Mouse (Mus musculus) intestine, embryonic 16.5 days (tissue): ENCODE results near the gene Enox1. TPM values are rescaled to one million over a fixed set of nuclear protein-coding genes. Genes with fewer than 3 reads are reported as not detected.

Experiments used
- ATAC-seq: fragments of 200-750 bp; cut with Nextera tagmentation; 2 replicates; pipeline ENCODE4 v1.8.0; 2017; ENCODE audit warnings: moderate TSS enrichment, moderate library complexity
- H3K27ac ChIP-seq: fragments of 300-500 bp; sonication (generic); 2 replicates; pipeline ENCODE4 v1.5.1; 2014; ENCODE audit warnings: mild to moderate bottlenecking, low read length
- H3K27me3 ChIP-seq: fragments of 300-500 bp; sonication (generic); replicated peaks from 2 replicates; pipeline ENCODE4 v1.6.1; 2014; ENCODE audit warnings: low read length, control low read depth, mixed read lengths; ENCODE audit not compliant: control insufficient read depth, insufficient read depth
- H3K36me3 ChIP-seq: fragments of 300-500 bp; sonication (generic); 2 replicates; pipeline ENCODE4 v1.6.1; 2014; ENCODE audit warnings: low read length, control low read depth; ENCODE audit not compliant: control insufficient read depth, insufficient read depth
- H3K4me1 ChIP-seq: fragments of 300-500 bp; sonication (generic); 2 replicates; pipeline ENCODE4 v1.6.1; 2014; ENCODE audit warnings: low read length, control low read depth, mixed read lengths; ENCODE audit not compliant: control insufficient read depth, insufficient read depth
- H3K4me2 ChIP-seq: fragments of 300-500 bp; sonication (generic); 2 replicates; pipeline ENCODE4 v1.6.1; 2014; ENCODE audit warnings: low read depth, low read length, control low read depth
- H3K4me3 ChIP-seq: fragments of 300-500 bp; sonication (generic); 2 replicates; pipeline ENCODE4 v1.5.1; 2014; ENCODE audit warnings: mild to moderate bottlenecking, low read length
- H3K9ac ChIP-seq: fragments of 300-500 bp; sonication (generic); 2 replicates; pipeline ENCODE4 v1.6.1; 2014; ENCODE audit warnings: low read depth, low read length
- H3K9me3 ChIP-seq: fragments of 300-500 bp; sonication (generic); 2 replicates; pipeline ENCODE4 v1.6.1; 2016; ENCODE audit warnings: low read length, control low read depth; ENCODE audit not compliant: control insufficient read depth
- WGBS: fragments of 180-500 bp; shearing (Covaris S2); extraction: QIAGEN DNeasy Blood & Tissue Kit; methylation state at CpG from one replicate; pipeline ENCODE4 v1.1.7; 2014; 5-methylcytosine and 5-hydroxymethylcytosine counted together
- polyA plus RNA-seq: library from polyadenylated mRNA; unstranded; fragments of >200 nt; fragmentation: Nextera tagmentation; extraction: Ambion mirVana; gene quantifications from 2 replicates; pipeline ENCODE4 v1.2.1, GENCODE M21; 2015

The Enox1 gene
- polyA plus RNA-seq, 1 experiment from 2014 or later = 4.0 TPM

DNA sequence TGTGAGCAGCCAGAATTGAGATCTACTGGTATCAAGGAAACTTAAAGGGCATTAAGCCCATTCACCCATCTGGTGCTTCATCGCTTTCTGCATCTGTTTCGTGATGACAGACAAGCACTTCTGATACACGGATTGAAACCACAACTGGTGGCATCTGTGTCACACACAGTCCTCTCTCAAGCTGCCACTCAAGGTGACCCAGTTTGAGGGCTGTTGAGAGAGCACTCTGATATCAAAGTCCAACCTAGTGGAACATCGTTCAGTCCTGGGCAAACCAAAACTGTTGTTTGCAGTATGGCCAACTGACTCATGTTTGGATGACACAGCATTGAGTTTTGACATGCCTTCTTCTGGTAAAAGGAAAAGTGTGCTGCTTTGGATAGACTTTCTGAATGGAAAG, 308.2 kb downstream of the Enox1 start:
- no peak overlapping the region for H3K4me2 ChIP-seq
- no peaks in the 10 kb centered on the region for H3K36me3 ChIP-seq
- H3K4me3 ChIP-seq = no peak overlapping the region
- no peaks in the 10 kb centered on the region for H3K9me3 ChIP-seq
- H3K9ac ChIP-seq = no peak overlapping the region
- WGBS = 82% methylated on average over 4 of the region's 4 CpGs
- H3K4me1 ChIP-seq = no peaks in the 10 kb centered on the region
- no peak for ATAC-seq
- H3K27ac ChIP-seq = no peak overlapping the region
- H3K27me3 ChIP-seq = no peaks in the 10 kb centered on the region

DNA sequence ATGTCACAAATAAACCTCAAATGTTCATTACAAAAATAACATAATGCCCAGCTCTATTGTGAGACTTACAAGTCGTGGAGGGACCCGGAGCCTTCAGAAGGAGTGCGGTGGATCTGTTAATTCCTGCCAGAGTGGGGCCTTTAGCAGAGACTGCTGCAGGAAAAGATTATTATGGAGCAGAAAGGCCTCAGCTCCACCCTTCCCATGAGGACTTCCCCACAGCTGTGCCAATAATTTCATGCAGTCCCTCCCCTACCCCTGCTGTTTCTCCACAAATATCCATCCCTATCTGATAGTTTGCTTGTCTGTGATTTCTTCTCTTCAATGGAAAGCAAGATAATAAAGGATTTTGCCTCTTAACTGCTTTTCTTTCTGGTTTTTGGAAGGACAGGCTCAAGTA, 314.0 kb downstream of the Enox1 start:
- no peak for ATAC-seq
- Histone ChIP-seq H3K9ac (no peak overlapping the region), H3K4me1 (peaks cover 4% of the 10 kb centered on the region; the same call in 1 of the 2 replicates), H3K9me3 (no peaks in the 10 kb centered on the region), H3K36me3 (no peaks in the 10 kb centered on the region), H3K4me3 (no peak overlapping the region), H3K27me3 (no peaks in the 10 kb centered on the region), H3K27ac (no peak overlapping the region), H3K4me2 (no peak overlapping the region)
- 84% methylated on average over 3 of the region's 3 CpGs for WGBS

DNA sequence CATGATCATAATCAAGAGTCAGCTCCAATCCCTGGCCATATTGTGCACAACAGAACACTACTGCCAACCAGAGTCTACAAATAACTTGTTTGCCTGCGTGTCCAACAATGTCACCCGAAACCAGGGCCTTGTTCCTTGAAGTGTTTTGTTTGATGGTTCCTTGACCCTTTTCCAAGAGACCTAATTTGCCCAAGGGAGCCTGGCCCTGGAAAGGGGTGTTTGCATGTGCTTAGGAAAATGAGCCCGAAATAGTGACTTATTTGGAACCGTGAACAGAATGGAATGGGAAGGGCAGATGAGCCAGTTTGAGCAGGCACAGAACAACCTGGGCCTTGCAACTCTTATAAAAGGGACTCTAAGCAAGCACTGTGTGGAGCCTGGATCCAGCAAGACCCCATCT, 316.9 kb downstream of the Enox1 start:
- peaks cover 4% of the 10 kb centered on the region; the same call in 1 of the 2 replicates for H3K4me1 ChIP-seq
- no peaks in the 10 kb centered on the region for H3K27me3 ChIP-seq
- no peak overlapping the region for H3K4me2 ChIP-seq
- no peak for ATAC-seq
- H3K36me3 ChIP-seq = no peaks in the 10 kb centered on the region
- H3K4me3 ChIP-seq = no peak overlapping the region
- no peak overlapping the region for H3K27ac ChIP-seq
- H3K9ac ChIP-seq = no peak overlapping the region
- 89% methylated on average over 4 of the region's 4 CpGs for WGBS
- H3K9me3 ChIP-seq = no peaks in the 10 kb centered on the region

DNA sequence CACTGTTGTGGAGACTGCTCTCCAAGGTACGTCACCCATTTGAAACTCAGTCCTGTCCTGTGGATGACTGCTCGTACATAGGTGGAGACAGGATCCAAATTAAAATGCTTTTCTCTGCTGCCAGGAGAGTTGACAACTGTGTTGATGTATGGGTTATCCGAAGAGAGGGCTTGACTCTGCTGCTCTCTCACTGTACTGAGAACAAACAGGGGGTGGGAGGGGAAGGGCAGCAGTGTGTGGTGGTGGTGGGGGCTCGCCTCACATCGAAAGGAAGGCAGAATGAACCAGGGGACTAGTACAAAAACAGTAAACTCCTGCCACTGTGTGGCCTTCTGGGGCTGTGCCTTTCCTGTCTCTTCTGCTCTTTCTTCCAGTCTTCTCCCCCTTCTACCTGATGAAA, 317.5 kb downstream of the Enox1 start:
- ATAC-seq = no peak
- no peaks in the 10 kb centered on the region for H3K9me3 ChIP-seq
- H3K9ac ChIP-seq = no peak overlapping the region
- H3K27me3 ChIP-seq = no peaks in the 10 kb centered on the region
- no peak overlapping the region for H3K4me2 ChIP-seq
- no peak overlapping the region for H3K27ac ChIP-seq
- no peak overlapping the region for H3K4me3 ChIP-seq
- 56% methylated on average over 5 of the region's 5 CpGs for WGBS
- H3K36me3 ChIP-seq = no peaks in the 10 kb centered on the region
- H3K4me1 ChIP-seq = peaks cover 4% of the 10 kb centered on the region; the same call in 1 of the 2 replicates

DNA sequence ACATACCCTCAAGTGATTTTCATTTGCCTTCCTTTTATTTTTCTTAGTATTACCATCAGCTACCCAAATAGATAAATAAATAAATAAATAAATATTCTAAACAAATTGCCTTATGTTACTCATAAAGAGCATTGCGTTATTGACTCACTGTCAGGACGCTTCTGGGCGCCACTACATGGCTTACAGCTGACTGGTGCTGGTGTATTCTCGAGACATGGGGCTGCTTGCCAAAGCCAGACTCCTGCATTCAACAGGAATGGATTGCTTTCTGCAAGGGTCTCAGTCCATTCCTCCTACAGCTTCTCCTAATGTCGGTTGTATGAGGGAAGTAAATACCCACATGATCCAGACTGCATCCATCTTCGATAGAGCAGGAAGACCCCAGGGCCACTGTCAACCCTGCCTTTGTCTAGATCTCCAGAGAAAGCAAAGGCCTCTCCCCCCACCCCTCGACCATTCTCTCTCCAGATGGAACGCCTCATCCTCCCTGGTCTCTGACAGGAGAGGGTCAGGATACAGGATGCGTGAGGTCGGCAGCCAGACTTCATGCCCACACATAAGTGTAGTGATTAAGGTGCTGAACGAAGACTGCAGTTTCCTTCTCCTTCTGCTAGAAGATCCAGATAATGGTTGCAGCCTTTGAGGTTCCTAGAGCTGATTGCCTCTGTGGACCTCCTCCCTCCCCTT, 318.7 kb downstream of the Enox1 start:
- Histone ChIP-seq H3K36me3 (no peaks in the 10 kb centered on the region), H3K27ac (no peak overlapping the region), H3K4me1 (peaks cover 4% of the 10 kb centered on the region; the same call in 1 of the 2 replicates), H3K9ac (no peak overlapping the region), H3K27me3 (no peaks in the 10 kb centered on the region), H3K4me2 (no peak overlapping the region), H3K9me3 (no peaks in the 10 kb centered on the region), H3K4me3 (no peak overlapping the region)
- whole genome bisulfite sequencing = 51% methylated on average over 11 of the region's 11 CpGs
- no peak for ATAC-seq

DNA sequence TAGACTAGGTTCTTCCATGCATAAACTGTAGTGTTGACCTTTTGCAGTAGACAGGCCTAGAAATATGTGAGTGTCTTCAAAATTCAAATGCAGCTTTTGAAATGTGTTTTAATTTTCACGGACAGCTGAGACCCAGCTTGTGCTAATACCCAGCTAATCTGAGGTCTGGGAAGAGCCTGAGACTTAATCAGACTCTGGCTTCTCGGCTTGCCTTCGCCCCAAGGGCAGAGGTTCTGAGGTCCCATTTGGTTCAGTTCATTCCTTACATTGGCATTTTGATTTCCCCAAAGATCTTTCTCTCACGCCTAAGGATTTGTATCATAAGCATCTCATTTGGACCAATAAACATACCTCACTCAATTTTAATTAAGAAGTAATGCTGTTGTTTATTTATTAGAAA, 321.1 kb downstream of the Enox1 start:
- Histone ChIP-seq H3K27ac (no peak overlapping the region), H3K9me3 (no peaks in the 10 kb centered on the region), H3K4me2 (no peak overlapping the region), H3K27me3 (no peaks in the 10 kb centered on the region), H3K4me1 (peaks cover 4% of the 10 kb centered on the region; the same call in 1 of the 2 replicates), H3K36me3 (no peaks in the 10 kb centered on the region), H3K4me3 (no peak overlapping the region), H3K9ac (no peak overlapping the region)
- ATAC-seq = no peak
- WGBS = 85% methylated on average over 4 of the region's 4 CpGs

DNA sequence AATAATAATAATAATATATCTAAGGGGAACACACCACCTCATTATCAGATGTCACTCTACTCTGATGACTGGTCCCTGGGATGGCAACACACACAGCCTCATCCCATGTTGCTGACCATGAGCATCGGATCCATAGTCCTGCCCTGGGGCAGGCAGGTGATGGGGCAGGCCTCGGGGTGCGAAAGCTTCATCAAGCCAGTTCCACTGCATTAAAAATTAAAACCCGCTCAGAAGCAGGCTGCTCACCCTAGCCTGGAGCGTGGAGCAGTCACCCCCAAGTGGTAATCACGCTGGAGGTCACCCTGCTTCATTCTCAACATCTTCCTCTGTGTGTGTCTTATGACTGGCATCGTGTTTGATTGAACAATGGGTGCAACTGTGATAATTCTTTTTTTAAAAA, 321.6 kb downstream of the Enox1 start:
- Histone ChIP-seq H3K4me3 (no peak overlapping the region), H3K9ac (no peak overlapping the region), H3K9me3 (no peaks in the 10 kb centered on the region), H3K4me1 (peaks cover 4% of the 10 kb centered on the region; the same call in 1 of the 2 replicates), H3K27me3 (no peaks in the 10 kb centered on the region), H3K4me2 (no peak overlapping the region), H3K36me3 (no peaks in the 10 kb centered on the region), H3K27ac (no peak overlapping the region)
- 86% methylated on average over 7 of the region's 7 CpGs for whole genome bisulfite sequencing
- ATAC-seq = no peak

DNA sequence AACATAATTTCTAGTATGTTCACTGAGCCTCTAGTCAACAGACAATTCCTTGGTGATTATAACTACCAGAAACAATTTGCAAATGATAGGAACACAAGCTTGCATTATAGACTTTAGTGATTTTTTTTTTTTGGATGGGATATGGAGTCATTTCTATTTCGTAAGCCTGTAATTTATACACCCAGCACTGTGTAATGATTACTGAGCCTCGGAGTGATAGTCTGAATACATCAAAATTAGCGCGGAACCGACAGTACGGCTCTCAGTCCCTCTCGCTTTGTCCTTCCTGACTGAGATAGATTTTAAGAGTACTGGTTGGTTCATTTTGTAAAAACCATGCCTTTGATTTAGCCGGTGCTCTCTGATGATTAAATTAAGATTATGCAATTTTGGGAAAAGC, 322.1 kb downstream of the Enox1 start:
- Histone ChIP-seq H3K36me3 (no peaks in the 10 kb centered on the region), H3K27ac (no peak overlapping the region), H3K9ac (no peak overlapping the region), H3K4me2 (no peak overlapping the region), H3K4me3 (no peak overlapping the region), H3K27me3 (no peaks in the 10 kb centered on the region), H3K4me1 (peaks cover 4% of the 10 kb centered on the region; the same call in 1 of the 2 replicates), H3K9me3 (no peaks in the 10 kb centered on the region)
- 89% methylated on average over 8 of the region's 8 CpGs for WGBS
- no peak for ATAC-seq

DNA sequence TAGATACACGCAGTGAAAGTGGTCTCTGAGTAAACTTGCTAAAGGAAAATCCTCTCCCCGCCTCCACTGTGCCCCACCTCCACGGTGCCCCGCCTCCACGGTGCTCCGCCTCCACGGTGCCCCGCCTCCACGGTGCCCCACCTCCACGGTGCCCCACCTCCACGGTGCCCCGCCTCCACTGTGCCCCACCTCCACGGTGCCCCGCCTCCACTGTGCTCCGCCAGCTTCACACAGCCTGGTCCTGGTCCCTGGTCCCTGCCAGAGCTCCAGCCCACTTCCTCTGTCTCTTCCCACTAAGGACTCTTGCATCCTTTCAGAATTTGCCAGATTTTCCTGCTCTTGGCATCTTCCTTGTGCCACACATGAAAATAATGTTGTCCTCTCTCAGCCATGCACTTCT, 326.5 kb downstream of the Enox1 start:
- no peak overlapping the region for H3K4me3 ChIP-seq
- H3K9ac ChIP-seq = no peak overlapping the region
- WGBS = 37% methylated on average over 14 of the region's 15 CpGs
- no peak overlapping the region for H3K27ac ChIP-seq
- no peaks in the 10 kb centered on the region for H3K9me3 ChIP-seq
- no peaks in the 10 kb centered on the region for H3K27me3 ChIP-seq
- no peak for ATAC-seq
- H3K4me1 ChIP-seq = no peaks in the 10 kb centered on the region
- no peak overlapping the region for H3K4me2 ChIP-seq
- H3K36me3 ChIP-seq = no peaks in the 10 kb centered on the region

DNA sequence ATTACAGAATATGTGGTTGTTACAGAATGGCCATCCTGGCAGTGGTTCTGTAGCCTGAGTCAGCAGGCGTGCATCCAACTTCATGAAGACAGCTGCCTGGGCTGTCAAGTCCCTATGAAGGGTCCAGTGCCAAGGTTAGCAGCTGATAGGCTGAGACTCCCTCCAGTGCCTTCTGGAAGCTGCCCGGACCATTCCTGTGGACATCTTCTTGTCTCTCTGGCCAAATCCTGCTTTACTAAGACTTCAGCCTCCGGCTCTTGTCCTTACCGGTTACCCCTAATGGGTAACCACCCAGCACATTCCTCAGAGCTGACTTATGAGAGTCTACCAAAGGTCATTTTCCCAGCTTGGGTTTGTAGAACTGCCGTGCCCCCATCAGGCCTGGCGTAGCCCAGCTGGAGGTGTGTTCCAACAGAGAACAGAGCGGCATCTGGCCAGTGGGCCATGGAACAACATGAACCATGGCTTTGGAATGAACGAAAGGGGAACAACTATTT, 328.4 kb downstream of the Enox1 start:
- H3K27me3 ChIP-seq = no peaks in the 10 kb centered on the region
- no peak overlapping the region for H3K9ac ChIP-seq
- no peak overlapping the region for H3K4me2 ChIP-seq
- no peak overlapping the region for H3K27ac ChIP-seq
- no peak for ATAC-seq
- no peaks in the 10 kb centered on the region for H3K4me1 ChIP-seq
- H3K9me3 ChIP-seq = no peaks in the 10 kb centered on the region
- WGBS = 75% methylated on average over 8 of the region's 8 CpGs
- H3K4me3 ChIP-seq = no peak overlapping the region
- no peaks in the 10 kb centered on the region for H3K36me3 ChIP-seq
